Mouse (Mus musculus) left cerebral cortex, adult 8-10 months (tissue): ENCODE measurements at regions not wholly inside any gene's neighbourhood (a gene's known extent, or its start where the extent isn't known, plus 50 kb on each side); places are given as distances from the start of the nearest gene placed in this dataset.

ENCODE experiments used
- DNase-seq, 2 experiments: peaks; one replicate each; pipeline ENCODE4 v3.0.0; 2022; ENCODE audit warnings: low spot score in 2 of 2

DNA sequence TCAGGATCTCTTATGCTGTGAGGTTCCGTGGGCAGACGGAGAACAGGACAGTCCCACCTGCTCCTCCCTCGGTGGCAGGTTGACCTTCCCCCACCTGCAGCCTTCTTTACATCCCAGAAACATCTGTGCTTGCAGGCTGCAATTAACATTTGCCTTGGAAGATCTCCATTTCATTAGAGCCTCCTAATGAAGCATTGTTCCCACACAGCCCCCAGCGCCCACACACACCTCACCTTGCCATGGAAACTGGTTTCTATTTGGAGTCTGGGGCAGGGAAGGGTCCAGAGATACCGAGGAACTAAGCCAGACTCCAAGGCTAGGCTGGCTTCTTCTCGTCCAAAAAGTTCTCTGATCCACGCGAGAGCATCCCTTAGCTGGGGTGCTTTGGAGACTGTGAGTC is 56.6 kb upstream of the Rpl38 start:
- DNase-seq: no peak

DNA sequence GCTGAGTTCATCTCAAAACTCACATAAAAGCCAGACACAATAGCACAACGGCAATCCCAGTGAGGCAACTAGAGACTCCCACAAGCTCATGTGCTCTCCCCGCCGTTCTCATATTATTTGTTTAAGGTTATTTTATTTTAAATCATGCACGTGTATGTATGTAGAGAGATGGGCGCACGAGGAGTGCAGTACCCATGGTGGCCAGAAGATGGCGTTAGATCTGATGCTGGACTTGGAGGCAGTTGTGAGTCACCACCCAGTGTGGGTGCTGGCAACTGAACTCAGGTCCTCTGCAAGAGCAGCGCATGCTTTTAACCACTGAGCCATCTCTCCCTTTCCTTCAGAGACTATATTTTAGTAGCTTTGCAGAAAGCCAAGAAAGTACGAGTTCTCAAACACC is 60.3 kb upstream of the Rpl38 start:
- DNase-seq: no peak

DNA sequence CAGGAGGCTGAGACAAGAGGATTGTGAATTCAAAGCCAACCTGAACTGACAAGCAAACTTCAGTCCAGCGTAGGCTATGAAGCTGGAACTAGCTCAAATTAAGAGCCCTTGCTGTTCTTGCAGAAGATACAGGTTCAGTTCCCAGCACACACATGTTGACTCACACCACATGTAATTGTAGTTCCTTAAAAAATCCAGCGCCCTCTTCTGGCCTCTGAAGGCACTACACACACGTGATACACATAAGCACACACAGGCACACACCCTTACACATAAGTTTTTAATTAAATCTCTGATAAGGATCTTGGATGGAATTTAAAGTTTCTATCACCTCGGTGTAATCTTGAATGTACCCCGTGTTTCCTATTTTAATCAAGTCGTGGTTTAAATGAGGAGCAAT is 65.2 kb upstream of the Rpl38 start:
- DNase-seq: no peak

DNA sequence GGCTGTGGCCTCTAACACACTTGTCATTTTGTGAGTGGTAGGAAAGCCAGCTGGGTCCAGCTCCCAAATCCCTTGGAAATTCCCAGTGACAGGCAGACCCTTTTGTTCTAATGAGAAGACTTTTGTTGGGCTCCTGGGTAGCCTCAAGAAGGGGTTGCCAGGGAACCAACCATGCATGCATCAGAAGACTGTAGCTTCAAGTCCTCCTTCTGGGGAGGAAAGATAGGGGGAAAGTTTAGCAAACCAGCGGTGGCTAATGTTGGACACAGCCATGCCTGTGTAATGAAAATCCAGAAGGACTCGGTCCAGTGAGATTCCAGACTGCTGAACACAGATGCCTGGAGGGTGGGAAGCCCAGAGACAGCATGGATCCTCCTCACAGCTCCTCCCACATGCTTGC is 71.1 kb upstream of the Rpl38 start:
- DNase-seq: peak in 1 of 2 experiments; percentile 13

DNA sequence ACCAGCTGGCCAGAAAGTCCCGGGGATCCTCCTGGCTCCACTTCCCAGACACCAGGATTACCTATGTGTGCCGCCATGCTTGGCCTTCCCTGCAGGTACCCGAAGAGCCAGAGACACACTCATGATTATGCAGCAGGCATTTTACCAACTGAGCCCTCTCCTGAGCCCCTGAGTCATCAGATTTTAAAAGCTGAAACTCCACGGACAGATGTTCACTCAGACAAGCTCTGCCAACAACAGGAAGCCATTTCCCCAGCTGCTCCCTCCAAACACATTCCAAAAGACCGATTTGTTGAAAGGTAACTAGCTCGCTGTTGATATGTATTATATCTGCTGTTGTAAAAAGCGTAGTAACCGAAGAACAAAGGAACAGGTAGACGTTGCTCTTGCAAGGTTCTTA is 75.4 kb upstream of the Rpl38 start:
- DNase-seq: peak in 1 of 2 experiments; percentile 22

- DNase-seq: no peak
Observed at GRCm38 (mm10) chr11:114588554-114588953, 79.8 kb upstream of the Rpl38 start.

DNA sequence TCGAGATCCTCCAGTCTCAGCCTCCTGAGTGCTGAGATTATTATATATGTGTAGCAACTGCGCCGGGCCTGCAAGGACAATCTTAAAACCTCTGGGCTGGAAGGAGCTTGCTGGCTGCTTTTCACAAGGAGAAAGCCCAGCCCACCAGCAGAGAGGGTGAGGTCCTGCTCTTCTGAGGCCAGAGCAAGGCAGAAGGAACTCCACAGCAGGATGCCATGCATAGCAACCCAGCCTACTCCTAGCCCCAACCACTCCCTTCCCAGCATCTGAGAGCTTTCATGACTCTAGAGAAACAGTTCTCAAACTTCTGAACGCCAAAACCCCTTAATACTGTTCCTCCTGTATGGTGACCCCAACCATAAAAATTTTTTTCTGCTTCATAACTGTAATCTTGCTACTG is 80.3 kb upstream of the Rpl38 start:
- no peak for DNase-seq

DNA sequence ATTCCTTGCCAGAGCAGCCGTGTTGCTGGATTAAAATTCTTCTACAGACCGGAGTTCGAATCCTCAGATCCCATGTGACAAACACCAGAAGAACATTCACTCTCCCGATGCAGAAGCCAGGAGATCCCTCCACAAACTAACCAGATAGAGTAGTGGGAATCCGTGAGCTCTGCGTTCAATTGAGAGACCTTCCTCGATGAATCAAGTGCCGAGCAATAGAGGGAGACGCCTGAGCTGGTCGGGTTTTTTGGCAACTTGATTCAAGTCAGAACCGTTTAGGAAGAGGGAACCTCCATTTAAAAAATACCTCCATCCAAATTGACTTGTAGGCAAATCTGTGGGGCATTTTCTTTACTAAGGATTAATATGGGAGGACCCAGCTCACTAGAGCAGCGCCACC is 81.9 kb upstream of the Rpl38 start:
- DNase-seq: no peak

GRCm38 (mm10) chr11:114584804-114585203 is 83.5 kb upstream of the Rpl38 start:
- no peak for DNase-seq

GRCm38 (mm10) chr11:114584146-114584545 is 84.2 kb upstream of the Rpl38 start:
- no peak for DNase-seq

GRCm38 (mm10) chr11:114579986-114580385 is 88.3 kb upstream of the Rpl38 start:
- no peak for DNase-seq

DNA sequence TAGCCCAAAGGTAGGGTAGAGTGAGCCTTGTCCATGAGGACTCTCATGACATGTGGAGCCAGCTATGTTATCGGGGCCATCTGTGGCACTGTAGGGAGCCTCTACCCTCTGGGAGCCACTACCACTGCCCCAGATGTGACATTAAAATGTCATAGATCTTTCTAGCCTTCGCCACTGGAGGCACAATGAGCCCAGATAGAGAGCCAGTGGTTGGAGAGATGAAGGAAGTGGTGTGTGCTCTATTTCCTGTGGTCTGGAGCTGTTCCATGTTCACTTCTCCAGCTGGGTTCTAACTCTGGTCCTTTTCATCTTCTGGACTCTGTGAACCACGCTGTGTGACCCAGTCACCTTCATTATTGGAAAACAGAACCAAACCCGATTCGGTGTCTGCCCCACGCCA is 89.8 kb upstream of the Rpl38 start:
- no peak for DNase-seq

GRCm38 (mm10) chr11:114576803-114577202 is 91.5 kb upstream of the Rpl38 start:
- DNase-seq: no peak

DNA sequence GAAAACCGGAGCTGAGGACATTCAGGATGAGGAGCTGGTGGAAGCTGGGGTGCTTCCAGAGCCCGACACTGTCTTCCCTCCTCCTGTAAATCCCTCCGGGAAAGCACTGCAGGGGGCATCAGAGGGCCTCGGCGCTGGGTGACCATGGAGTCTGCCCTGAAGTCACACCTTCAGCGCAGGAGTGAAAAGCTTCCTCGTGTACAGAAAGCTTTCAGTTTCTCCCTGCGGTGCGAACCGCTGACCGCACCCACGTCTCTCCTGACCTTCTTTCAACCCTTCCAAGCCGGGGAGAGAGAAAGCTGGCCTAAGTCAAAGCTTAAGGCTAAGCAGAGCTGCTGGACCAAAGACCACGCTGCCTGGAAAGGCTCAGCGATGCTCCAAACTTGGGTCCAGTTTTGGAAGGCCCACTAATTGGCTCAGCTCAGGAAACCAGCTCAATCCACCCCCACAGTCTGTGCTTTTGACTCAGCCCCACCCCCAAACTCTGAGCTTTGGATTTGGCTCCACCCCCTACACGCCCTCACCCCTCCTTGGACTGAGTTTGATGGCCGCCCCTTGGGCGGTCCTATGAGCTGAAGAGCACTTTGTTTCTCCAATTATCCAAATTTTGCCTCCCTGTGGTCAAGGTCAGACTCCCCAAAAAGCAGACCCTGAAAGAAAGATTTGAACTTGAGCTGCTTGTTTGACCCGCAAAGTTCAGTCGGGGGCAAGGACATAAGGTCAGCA is 97.0 kb upstream of the Rpl38 start:
- DNase-seq: no peak

DNA sequence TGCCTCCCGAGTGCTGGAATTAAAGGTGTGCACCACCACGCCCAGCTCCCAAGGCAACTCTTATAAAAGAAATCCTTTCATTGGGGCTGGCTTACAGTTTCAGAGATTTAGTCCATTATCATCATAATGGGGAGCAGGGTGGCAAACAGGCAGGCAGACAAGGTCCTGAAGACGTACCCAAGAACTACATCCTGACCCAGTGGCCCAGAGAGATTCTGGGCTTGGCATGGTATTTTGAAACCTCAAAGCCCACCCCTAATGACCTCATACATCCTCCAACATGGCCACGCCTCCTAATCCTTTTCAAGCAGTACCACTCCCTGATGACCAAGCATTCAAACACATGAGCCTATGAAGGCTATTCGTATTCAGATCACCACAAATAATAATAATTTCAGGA is 98.2 kb upstream of the Rpl38 start:
- no peak for DNase-seq

DNA sequence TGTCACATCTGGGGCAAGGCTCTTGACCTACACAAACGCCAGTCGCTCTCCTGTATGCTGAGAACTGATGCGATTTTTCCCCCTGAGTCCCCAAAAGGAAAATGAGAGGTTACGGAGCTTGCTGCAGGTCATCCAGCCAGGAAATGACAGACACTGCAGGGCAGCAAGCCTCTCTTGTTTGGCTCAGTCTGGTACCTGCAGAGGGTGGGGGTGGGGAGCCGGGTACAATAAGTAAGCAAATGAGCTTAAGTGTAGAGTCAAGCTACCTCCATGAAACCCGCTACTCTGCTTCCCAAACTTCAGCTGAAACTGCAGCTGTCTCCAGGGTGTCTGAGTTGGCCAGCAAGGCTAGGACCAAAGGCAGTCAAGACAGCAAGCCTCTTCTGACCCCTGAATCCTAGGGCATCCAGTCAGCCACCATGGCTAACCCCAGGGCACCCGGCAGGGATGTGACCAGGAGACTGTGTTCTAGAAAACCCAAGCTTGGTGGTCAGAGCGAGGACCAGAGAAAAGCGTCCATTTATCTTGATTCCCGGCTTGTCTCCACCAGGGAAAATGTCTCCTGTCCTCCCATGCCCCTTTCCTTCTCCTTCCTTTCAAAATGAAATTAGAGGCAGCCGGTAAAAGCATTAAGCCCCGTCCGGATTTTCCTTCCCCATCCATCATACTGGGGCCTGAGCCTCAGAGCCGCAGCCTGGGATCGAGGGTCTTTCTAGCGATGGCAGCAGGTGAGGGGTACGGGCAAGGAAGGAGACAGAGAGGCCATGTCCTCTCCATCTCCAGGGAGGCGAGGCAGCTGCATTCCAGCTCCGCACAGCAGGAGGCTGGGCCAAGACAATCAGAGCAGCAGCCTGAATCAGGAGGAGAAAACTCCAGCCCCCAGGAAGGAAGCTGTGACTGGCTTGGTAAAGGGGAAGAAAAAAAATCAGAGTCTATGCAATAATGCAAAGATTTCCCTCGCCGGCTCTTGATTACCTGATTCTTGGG is 100.2 kb upstream of the Rpl38 start:
- no peak for DNase-seq

GRCm38 (mm10) chr11:114567045-114567780 is 101.1 kb upstream of the Rpl38 start:
- no peak for DNase-seq

DNA sequence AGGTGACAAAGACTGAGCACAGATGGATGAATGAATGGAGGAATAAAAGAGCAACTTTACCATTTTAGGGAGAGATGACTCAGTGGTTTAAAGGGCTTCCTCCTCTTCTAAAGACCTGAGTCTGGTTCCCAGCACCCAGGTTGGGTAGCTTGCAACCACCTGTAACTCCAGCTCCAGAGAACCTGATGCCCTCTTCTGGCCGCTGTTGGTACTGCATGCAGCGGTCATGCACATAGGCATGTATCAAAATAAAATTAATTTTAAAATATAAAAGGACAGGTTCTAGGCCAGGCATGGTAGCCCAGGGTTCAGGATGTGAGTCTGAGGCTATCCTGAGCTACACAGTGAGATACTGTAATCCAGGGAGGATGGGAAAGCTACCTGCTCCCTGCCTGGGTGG is 103.4 kb upstream of the Rpl38 start:
- no peak for DNase-seq

DNA sequence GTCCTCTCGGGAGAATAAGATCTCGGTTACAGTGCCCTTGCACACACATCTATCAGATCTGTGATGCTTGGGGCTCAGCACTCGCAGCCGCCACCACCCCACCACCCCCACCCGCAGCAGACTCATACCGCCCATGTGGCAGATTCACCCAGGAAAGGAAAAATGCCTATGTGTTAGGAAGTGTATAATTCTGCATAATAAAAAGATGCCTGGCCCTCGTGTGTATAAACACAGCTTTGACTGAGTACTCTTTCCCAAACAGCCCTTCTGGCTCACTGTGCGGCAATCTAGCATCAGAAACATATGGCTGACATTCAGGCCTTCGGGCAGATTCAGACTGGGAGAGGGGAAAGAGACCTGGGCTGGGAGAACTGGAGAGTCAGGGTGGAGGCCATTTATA is 105.2 kb upstream of the Rpl38 start:
- no peak for DNase-seq

DNA sequence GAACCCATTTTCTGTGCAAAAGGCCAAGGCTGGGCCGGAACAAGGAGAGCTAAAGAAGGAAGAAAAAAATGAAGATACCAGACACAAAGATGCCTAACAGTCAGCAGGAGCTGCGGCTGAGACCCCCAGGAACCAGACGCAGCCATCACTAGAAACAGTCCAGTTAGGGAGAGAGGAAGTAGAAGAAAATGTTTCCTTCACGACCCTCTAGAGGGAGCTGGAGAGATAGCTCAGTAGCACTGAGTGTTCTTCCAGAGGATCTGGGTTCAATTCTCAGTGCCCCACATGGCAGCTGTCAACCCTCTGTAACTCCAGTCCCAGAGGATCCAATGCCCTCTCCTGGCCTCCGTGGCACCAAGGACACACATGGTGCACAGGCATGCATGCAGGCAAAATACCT is 113.7 kb upstream of the Rpl38 start:
- no peak for DNase-seq

DNA sequence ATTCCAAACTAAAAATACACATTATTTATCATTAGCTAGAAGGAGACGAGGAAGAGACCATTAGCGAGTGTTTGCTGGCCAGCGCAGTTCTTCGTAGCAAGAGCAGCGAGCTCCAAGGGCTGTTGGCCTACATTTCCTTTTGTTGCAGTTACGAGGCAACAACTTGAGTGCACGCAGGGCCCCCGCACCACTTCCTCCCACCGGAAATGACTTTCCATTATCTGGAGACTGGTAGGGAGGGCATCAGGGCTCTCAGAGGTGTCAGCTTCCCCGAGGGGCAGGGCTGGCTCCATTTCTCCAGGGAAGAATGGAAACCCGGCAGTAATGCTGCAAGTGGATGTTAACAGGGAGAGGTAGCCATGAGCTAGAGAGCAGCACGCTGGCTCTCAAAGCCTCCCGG is 114.3 kb upstream of the Rpl38 start:
- DNase-seq: no peak

- no peak for DNase-seq
Observed at GRCm38 (mm10) chr11:114552176-114552575, 116.1 kb upstream of the Rpl38 start.
